Mouse (Mus musculus) myocyte (in vitro differentiated cells): Measurements from ENCODE around the gene Pou2f1.

Experiments
- CEBPB ChIP-seq: IDR thresholded peaks from 2 replicates; pipeline ENCODE4 v1.6.1; 2011; ENCODE audit warnings: mild to moderate bottlenecking, moderate library complexity; ENCODE audit not compliant: poor library complexity, insufficient read depth, severe bottlenecking
- E2F4 ChIP-seq: IDR thresholded peaks from one replicate; pipeline ENCODE4 v1.6.1; 2011; ENCODE audit warnings: mild to moderate bottlenecking, control low read depth, moderate library complexity; ENCODE audit not compliant: insufficient read depth
- MAX ChIP-seq: IDR thresholded peaks from one replicate; pipeline ENCODE4 v1.6.1; 2011; ENCODE audit warnings: low read depth, mild to moderate bottlenecking, control low read depth
- MYOG ChIP-seq, 3 experiments: IDR thresholded peaks; one replicate each; pipeline ENCODE4 v1.6.1; 2011; ENCODE audit warnings: control low read depth in 2 of 3, low read depth in 2 of 3, mild to moderate bottlenecking in 2 of 3; ENCODE audit not compliant: insufficient read length in 2 of 3, control insufficient read depth in 1 of 3, insufficient read depth in 1 of 3
- POLR2A ChIP-seq: IDR thresholded peaks from one replicate; pipeline ENCODE4 v1.6.1; 2011; ENCODE audit warnings: low read depth, mild to moderate bottlenecking, control low read depth, moderate library complexity; ENCODE audit not compliant: insufficient read length
- POLR2AphosphoS2 ChIP-seq: IDR thresholded peaks from one replicate; pipeline ENCODE4 v1.6.1; 2011; ENCODE audit warnings: low read depth, control low read depth; ENCODE audit not compliant: insufficient read length
- TCF12 ChIP-seq: IDR thresholded peaks from one replicate; pipeline ENCODE4 v1.6.1; 2011; ENCODE audit warnings: mild to moderate bottlenecking, control low read depth; ENCODE audit not compliant: poor library complexity, insufficient read depth, severe bottlenecking
- TCF3 ChIP-seq: IDR thresholded peaks from one replicate; pipeline ENCODE4 v1.6.1; 2011; ENCODE audit warnings: low read depth, control low read depth; ENCODE audit not compliant: insufficient read length
- USF1 ChIP-seq: IDR thresholded peaks from one replicate; pipeline ENCODE4 v1.6.1; 2011; ENCODE audit warnings: low read depth, mild to moderate bottlenecking, control low read depth, moderate library complexity

GRCm38 (mm10) chr1:165948214-165948813 is 54.2 kb downstream of the Pou2f1 start:
- TF ChIP-seq E2F4, result no peak
- TF ChIP-seq USF1, result no peak
- TF ChIP-seq MYOG (IDR thresholded peaks at IDR 0.05; ENCODE audit: control insufficient read depth in 1 of 3, insufficient read depth in 1 of 3, insufficient read length in 2 of 3, low read depth in 2 of 3), result no peak
- TF ChIP-seq CEBPB, result no peak
- no peak for TF ChIP-seq TCF3
- no peak for TF ChIP-seq POLR2A
- TF ChIP-seq POLR2AphosphoS2, result no peak
- no peak for TF ChIP-seq MAX
- no peak for TF ChIP-seq TCF12
